Comparison of ENCODE assay signal across 8 mouse cellular contexts in genomic region chr9:78112770-78113537, GRCm38 (mm10). TPM values are rescaled to one million over a fixed set of nuclear protein-coding genes. Genes with fewer than 3 reads are reported as not detected.
DNase-seq lines count a peak whose midpoint lies in the region; ATAC-seq and TF ChIP-seq lines count a peak whose summit lies in the region.

No protein-coding gene starts in this region.

- 2% methylated on average over 45 of the region's 47 CpGs for WGBS in forebrain, embryonic 12.5 days
- WGBS in heart, postnatal 0 days = 1% methylated on average over 47 of the region's 47 CpGs
- under 1% methylated on average over 47 of the region's 47 CpGs for WGBS in liver, embryonic 16.5 days (ENCODE audit: insufficient replicate concordance)
- WGBS in neural tube, embryonic 12.5 days = 3% methylated on average over 47 of the region's 47 CpGs
- WGBS in stomach, postnatal 0 days = under 1% methylated on average over 42 of the region's 47 CpGs

- no peaks in the 10 kb centered on the region for H3K27me3 ChIP-seq in ES-Bruce4 (ENCODE audit: control insufficient read depth, insufficient read depth, low read length, poor library complexity, severe bottlenecking)
- H3K27me3 ChIP-seq in forebrain, embryonic 12.5 days = no peaks in the 10 kb centered on the region
- no peaks in the 10 kb centered on the region for H3K27me3 ChIP-seq in heart, postnatal 0 days (ENCODE audit: control insufficient read depth, insufficient read depth, low read length)
- no peaks in the 10 kb centered on the region for H3K27me3 ChIP-seq in liver, embryonic 16.5 days (ENCODE audit: control insufficient read depth, insufficient read depth, low read depth, low read length)
- no peaks in the 10 kb centered on the region for H3K27me3 ChIP-seq in neural tube, embryonic 12.5 days (replicated peaks)
- no peaks in the 10 kb centered on the region for H3K27me3 ChIP-seq in stomach, postnatal 0 days (ENCODE audit: control insufficient read depth, insufficient read depth, low read length)

- H3K4me1 ChIP-seq in ES-Bruce4 (ENCODE audit: control insufficient read depth, insufficient read depth, low read length) = peaks cover 1% of the 10 kb centered on the region
- H3K4me1 ChIP-seq in forebrain, embryonic 12.5 days = peaks cover 26% of the 10 kb centered on the region
- H3K4me1 ChIP-seq in heart, postnatal 0 days (ENCODE audit: control insufficient read depth, insufficient read depth) = peaks cover 19% of the 10 kb centered on the region
- peaks cover 23% of the 10 kb centered on the region for H3K4me1 ChIP-seq in liver, embryonic 16.5 days (ENCODE audit: control insufficient read depth, low read depth, low read length)
- peaks cover 13% of the 10 kb centered on the region for H3K4me1 ChIP-seq in neural tube, embryonic 12.5 days
- no peaks in the 10 kb centered on the region for H3K4me1 ChIP-seq in stomach, postnatal 0 days (replicated peaks; ENCODE audit: control insufficient read depth, insufficient read depth)

- H3K27ac ChIP-seq in ES-Bruce4 (ENCODE audit: insufficient read depth, low read length) = no peak overlapping the region
- peak overlapping the region; percentile 92 for H3K27ac ChIP-seq in forebrain, embryonic 12.5 days
- H3K27ac ChIP-seq in heart, postnatal 0 days (ENCODE audit: low read depth) = peak overlapping the region; percentile 92
- peak overlapping the region; percentile 58 for H3K27ac ChIP-seq in liver, embryonic 16.5 days (ENCODE audit: low read length)
- peak overlapping the region; percentile 92 for H3K27ac ChIP-seq in neural tube, embryonic 12.5 days
- peak overlapping the region; percentile 95 for H3K27ac ChIP-seq in stomach, postnatal 0 days (replicated peaks)

- peak; percentile 83 for ATAC-seq in forebrain, embryonic 12.5 days (ENCODE audit: low FRiP score)
- peak; percentile 78 for ATAC-seq in heart, postnatal 0 days (ENCODE audit: insufficient read depth, low read depth)
- ATAC-seq in liver, embryonic 16.5 days (ENCODE audit: low read depth) = peak; percentile 56
- ATAC-seq in neural tube, embryonic 12.5 days (ENCODE audit: low FRiP score, low read depth) = peak; percentile 70
- ATAC-seq in stomach, postnatal 0 days (ENCODE audit: low FRiP score, low TSS enrichment) = peak; percentile 83

- H3K9ac ChIP-seq in ES-Bruce4 (ENCODE audit: low read depth, poor library complexity, severe bottlenecking) = peak overlapping the region; percentile 73
- peak overlapping the region; percentile 93 for H3K9ac ChIP-seq in forebrain, embryonic 12.5 days
- peak overlapping the region; percentile 94 for H3K9ac ChIP-seq in heart, postnatal 0 days (replicated peaks; ENCODE audit: low read depth, low read length)
- peak overlapping the region; percentile 94 for H3K9ac ChIP-seq in liver, embryonic 16.5 days (ENCODE audit: low read depth, low read length)
- peak overlapping the region; percentile 95 for H3K9ac ChIP-seq in neural tube, embryonic 12.5 days
- H3K9ac ChIP-seq in stomach, postnatal 0 days (ENCODE audit: low read length) = peak overlapping the region; percentile 96

- H3K36me3 ChIP-seq in ES-Bruce4 (ENCODE audit: control insufficient read depth, insufficient read depth, low read length, poor library complexity, severe bottlenecking) = no peaks in the 10 kb centered on the region
- H3K36me3 ChIP-seq in forebrain, embryonic 12.5 days (replicated peaks) = peaks cover 9% of the 10 kb centered on the region; the same call in 1 of the 2 replicates
- no peaks in the 10 kb centered on the region for H3K36me3 ChIP-seq in heart, postnatal 0 days (replicated peaks; ENCODE audit: control insufficient read depth, insufficient read depth, low read length)
- H3K36me3 ChIP-seq in liver, embryonic 16.5 days (ENCODE audit: control insufficient read depth, insufficient read depth) = no peaks in the 10 kb centered on the region
- H3K36me3 ChIP-seq in neural tube, embryonic 12.5 days = no peaks in the 10 kb centered on the region
- H3K36me3 ChIP-seq in stomach, postnatal 0 days (ENCODE audit: control insufficient read depth, insufficient read depth, low read length) = 0 out of 2 replicates have a peak, but pooled peaks cover 3% of the 10 kb centered on the region

- H3K4me3 ChIP-seq in ES-Bruce4 (ENCODE audit: low read depth, low read length) = peak overlapping the region; percentile 82
- peak overlapping the region; percentile 79 for H3K4me3 ChIP-seq in forebrain, embryonic 12.5 days (replicated peaks)
- H3K4me3 ChIP-seq in heart, postnatal 0 days (ENCODE audit: low read depth, low read length) = peak overlapping the region; percentile 92
- peak overlapping the region; percentile 87 for H3K4me3 ChIP-seq in liver, embryonic 16.5 days (ENCODE audit: low read depth, low read length)
- peak overlapping the region; percentile 80 for H3K4me3 ChIP-seq in neural tube, embryonic 12.5 days
- H3K4me3 ChIP-seq in stomach, postnatal 0 days (ENCODE audit: low read depth, low read length) = peak overlapping the region; percentile 85

- H3K9me3 ChIP-seq in ES-Bruce4 (replicated peaks; ENCODE audit: control insufficient read depth, insufficient read depth, low read length, poor library complexity, severe bottlenecking) = no peaks in the 10 kb centered on the region
- 0 out of 2 replicates have a peak, but pooled peaks cover 3% of the 10 kb centered on the region for H3K9me3 ChIP-seq in forebrain, embryonic 12.5 days
- H3K9me3 ChIP-seq in heart, postnatal 0 days (replicated peaks; ENCODE audit: control insufficient read depth, low read length) = no peaks in the 10 kb centered on the region
- H3K9me3 ChIP-seq in liver, embryonic 16.5 days (replicated peaks; ENCODE audit: control insufficient read depth, low read length) = no peaks in the 10 kb centered on the region
- H3K9me3 ChIP-seq in neural tube, embryonic 12.5 days = no peaks in the 10 kb centered on the region
- H3K9me3 ChIP-seq in stomach, postnatal 0 days (ENCODE audit: control insufficient read depth, low read length) = no peaks in the 10 kb centered on the region

- 0 out of 2 replicates have a peak, but pooled peaks have one; percentile 45 for TF ChIP-seq EP300 in ES-Bruce4 (IDR thresholded peaks at IDR 0.05; ENCODE audit: insufficient read depth, low read depth, low read length)
- TF ChIP-seq EP300 in heart, postnatal 0 days (IDR thresholded peaks at IDR 0.05; ENCODE audit: low read depth) = peak; percentile 77; the same call in 1 of the 2 replicates
- TF ChIP-seq EP300 in stomach, postnatal 0 days (optimal IDR thresholded peaks at IDR 0.05) = no peak

- H3K4me2 ChIP-seq in forebrain, embryonic 12.5 days = peak overlapping the region; percentile 54
- peak overlapping the region; percentile 75 for H3K4me2 ChIP-seq in heart, postnatal 0 days (ENCODE audit: low read depth, low read length)
- H3K4me2 ChIP-seq in liver, embryonic 16.5 days (ENCODE audit: low read depth, low read length) = peak overlapping the region; percentile 83
- H3K4me2 ChIP-seq in neural tube, embryonic 12.5 days (replicated peaks) = peak overlapping the region; percentile 69
- H3K4me2 ChIP-seq in stomach, postnatal 0 days (replicated peaks; ENCODE audit: low read depth) = peak overlapping the region; percentile 64

- TF ChIP-seq CTCF in ES-Bruce4 (IDR thresholded peaks at IDR 0.05; ENCODE audit: low read depth, low read length) = peak; percentile 91
- TF ChIP-seq CTCF in heart, postnatal 0 days (IDR thresholded peaks at IDR 0.05; ENCODE audit: low read depth) = peak; percentile 99
- peak; percentile 98 for TF ChIP-seq CTCF in stomach, postnatal 0 days (IDR thresholded peaks at IDR 0.05; ENCODE audit: low read depth)

- TF ChIP-seq POLR2A in ES-Bruce4 (IDR thresholded peaks at IDR 0.05; ENCODE audit: insufficient read depth, low read length) = no peak

- peak; percentile 79 for DNase-seq in c-Kit-positive CD71-positive TER-119-positive erythroid progenitor cells, embryonic 14.5 days (ENCODE audit: low spot score)
- DNase-seq in heart, postnatal 0 days (ENCODE audit: low spot score) = peak; percentile 92
- DNase-seq in kidney, postnatal 4 days = peak; percentile 95 to 96
- DNase-seq in stomach, postnatal 0 days (ENCODE audit: low spot score) = peak; percentile 94

RNA-seq across cellular contexts. Expression of gene Ick, which starts 4.0 kb away (rescaled TPM):
- 17.1 and 17.5 TPM in 2 replicates for polyA plus RNA-seq in ES-Bruce4 (2011; ENCODE audit: insufficient read depth, insufficient read length, low read depth, missing spikeins)
- polyA plus RNA-seq in forebrain, embryonic 12.5 days (2016; fragmentation: Nextera tagmentation; extraction: Ambion mirVana) = 35.5 and 38.4 TPM in 2 replicates
- total RNA-seq in heart, postnatal 0 days (2014; rRNA removed; ENCODE audit: low replicate concordance) = 10.4 and 11.4 TPM in 2 replicates
- polyA plus RNA-seq in heart, postnatal 0 days (2015; fragmentation: Nextera tagmentation; extraction: Ambion mirVana) = 13.5 and 13.8 TPM in 2 replicates
- polyA plus RNA-seq in liver, embryonic 16.5 days (2015; fragmentation: Nextera tagmentation; extraction: Ambion mirVana) = 4.6 and 5.5 TPM in 2 replicates
- polyA plus RNA-seq in neural tube, embryonic 12.5 days (2016; fragmentation: Nextera tagmentation; extraction: Ambion mirVana) = 37.2 and 39.7 TPM in 2 replicates
- 28.5 and 31.3 TPM in 2 replicates for polyA plus RNA-seq in stomach, postnatal 0 days (2015; fragmentation: Nextera tagmentation; extraction: Ambion mirVana)

RNA-seq across cellular contexts. Expression of gene Fbxo9, which starts 4.1 kb away (rescaled TPM):
- 16.4 and 19.1 TPM in 2 replicates for polyA plus RNA-seq in ES-Bruce4 (2011; ENCODE audit: insufficient read depth, insufficient read length, low read depth, missing spikeins)
- 32.7 and 35.9 TPM in 2 replicates for polyA plus RNA-seq in forebrain, embryonic 12.5 days (2016; fragmentation: Nextera tagmentation; extraction: Ambion mirVana)
- 67.5 and 102 TPM in 2 replicates for total RNA-seq in heart, postnatal 0 days (2014; rRNA removed; ENCODE audit: low replicate concordance)
- 57.2 and 60.4 TPM in 2 replicates for polyA plus RNA-seq in heart, postnatal 0 days (2015; fragmentation: Nextera tagmentation; extraction: Ambion mirVana)
- 65.3 and 66.2 TPM in 2 replicates for polyA plus RNA-seq in liver, embryonic 16.5 days (2015; fragmentation: Nextera tagmentation; extraction: Ambion mirVana)
- polyA plus RNA-seq in neural tube, embryonic 12.5 days (2016; fragmentation: Nextera tagmentation; extraction: Ambion mirVana) = 48.0 and 53.4 TPM in 2 replicates
- 41.0 and 44.5 TPM in 2 replicates for polyA plus RNA-seq in stomach, postnatal 0 days (2015; fragmentation: Nextera tagmentation; extraction: Ambion mirVana)
